Mouse (Mus musculus) midbrain, embryonic 12.5 days (tissue): Measurements from ENCODE around the gene Morc2a. TPM values are rescaled to one million over a fixed set of nuclear protein-coding genes. Genes with fewer than 3 reads are reported as not detected.

Experiments
- polyA plus RNA-seq: library from polyadenylated mRNA; unstranded; fragments of >200 nt; fragmentation: Nextera tagmentation; extraction: Ambion mirVana; gene quantifications from 2 replicates; pipeline ENCODE4 v1.2.1, GENCODE M21; 2016

Gene Morc2a
- polyA plus RNA-seq, 1 experiment from 2014 or later = 56.5 TPM

Other genes with a start within 250 kb of the Morc2a start
- 94.3 and 102 TPM in 2 replicates for gene Limk2, start 240.0 kb upstream of the Morc2a start, polyA plus RNA-seq
- gene Rnf185, start 196.8 kb upstream of the Morc2a start, polyA plus RNA-seq = 46.7 TPM in 2 replicates
- gene Pla2g3, start 160.9 kb upstream of the Morc2a start, polyA plus RNA-seq = 0.67 and 0.98 TPM in 2 replicates
- 0.38 and 0.68 TPM in 2 replicates for gene Inpp5j, start 144.4 kb upstream of the Morc2a start, polyA plus RNA-seq
- 55.4 and 69.3 TPM in 2 replicates for gene Selenom, start 134.5 kb upstream of the Morc2a start, polyA plus RNA-seq
- 36.8 and 39.2 TPM in 2 replicates for gene Smtn, start 108.6 kb upstream of the Morc2a start, polyA plus RNA-seq
- 5.1 and 5.3 TPM in 2 replicates for gene Osbp2, start 214.7 kb downstream of the Morc2a start, polyA plus RNA-seq
- gene 4921536K21Rik, start 245.9 kb downstream of the Morc2a start, polyA plus RNA-seq = 0.74 and 1.1 TPM in 2 replicates
- gene Dusp18, start 246.0 kb downstream of the Morc2a start, polyA plus RNA-seq = 29.4 and 29.9 TPM in 2 replicates